Mouse (Mus musculus) CH12.LX (cell line): Measurements from ENCODE around the gene Atp6ap1. TPM values are rescaled to one million over a fixed set of nuclear protein-coding genes. Genes with fewer than 3 reads are reported as not detected.
A peak's percentile ranks its signal among the peaks of the same experiment; 100 is the strongest.

Experiments
- DNase-seq: peaks from one replicate; pipeline ENCODE4 v3.0.0-alpha.2; 2013; ENCODE audit errors: extremely low read depth
- H3K27ac ChIP-seq: 2 replicates; pipeline ENCODE4 v1.5.1; 2012; ENCODE audit warnings: low read depth, mild to moderate bottlenecking, control low read depth, moderate library complexity; ENCODE audit not compliant: insufficient read depth
- H3K27me3 ChIP-seq: replicated peaks from 2 replicates; pipeline ENCODE3; 2012; ENCODE audit warnings: inconsistent platforms
- H3K36me3 ChIP-seq, 2 experiments: replicated peaks in 1 of 2; 2 replicates each; pipeline versions ENCODE3 to v1.6.1; 2012; ENCODE audit warnings: inconsistent platforms in 1 of 2, low read length in 1 of 2, mild to moderate bottlenecking in 1 of 2, mixed read lengths in 1 of 2, moderate library complexity in 1 of 2; ENCODE audit not compliant: control insufficient read depth in 1 of 2, insufficient read depth in 1 of 2
- H3K4me1 ChIP-seq, 2 experiments: 2 replicates each; pipeline ENCODE4 v1.6.1; 2012; ENCODE audit warnings: inconsistent platforms in 1 of 2, moderate library complexity in 1 of 2; ENCODE audit not compliant: insufficient read depth in 2 of 2, control insufficient read depth in 1 of 2
- H3K4me2 ChIP-seq: 2 replicates; pipeline ENCODE4 v1.6.1; 2012; ENCODE audit warnings: low read depth, mild to moderate bottlenecking, control low read depth; ENCODE audit not compliant: poor library complexity, insufficient read depth, severe bottlenecking
- H3K4me3 ChIP-seq, 3 experiments: fragments of 150-350 bp in 1 of 3; sonication (generic) in 1 of 3; replicated peaks in 1 of 3; 2 replicates each; pipeline versions ENCODE3 to v1.5.1; 2011 to 2012; ENCODE audit warnings: low read depth in 2 of 3, low read length in 2 of 3, mild to moderate bottlenecking in 2 of 3, moderate library complexity in 2 of 3, control low read depth in 1 of 3, improper control_type of control experiment in 1 of 3, inconsistent platforms in 1 of 3, mixed read lengths in 1 of 3; ENCODE audit not compliant: poor library complexity in 1 of 3
- H3K79me2 ChIP-seq: replicated peaks from 2 replicates; pipeline ENCODE4 v1.6.1; 2012; ENCODE audit warnings: mild to moderate bottlenecking, moderate library complexity; ENCODE audit not compliant: control insufficient read depth, poor library complexity, insufficient read depth, severe bottlenecking; ENCODE audit errors: extremely low read depth
- H3K9ac ChIP-seq: 2 replicates; pipeline ENCODE4 v1.6.1; 2012; ENCODE audit warnings: low read depth, mild to moderate bottlenecking, control low read depth, moderate library complexity; ENCODE audit not compliant: insufficient read depth
- H3K9me3 ChIP-seq: replicated peaks from 2 replicates; pipeline ENCODE3; 2012; ENCODE audit warnings: low read length, inconsistent platforms, mixed read lengths
- BHLHE40 ChIP-seq: IDR thresholded peaks from 2 replicates; pipeline ENCODE4 v1.6.1; 2011; ENCODE audit warnings: mild to moderate bottlenecking, low read depth, low read length, improper control_type of control experiment
- CHD1 ChIP-seq: IDR thresholded peaks from 2 replicates; pipeline ENCODE4 v1.6.1; 2012; ENCODE audit warnings: low read depth, low read length, improper control_type of control experiment, inconsistent platforms
- CHD2 ChIP-seq: IDR thresholded peaks from 2 replicates; pipeline ENCODE4 v1.6.1; 2011; ENCODE audit warnings: low read length, improper control_type of control experiment
- E2F4 ChIP-seq: IDR thresholded peaks from 2 replicates; pipeline ENCODE4 v1.6.1; 2011; ENCODE audit warnings: low read depth, low read length, improper control_type of control experiment; ENCODE audit not compliant: insufficient replicate concordance
- ELF1 ChIP-seq: IDR thresholded peaks from 2 replicates; pipeline ENCODE4 v1.6.1; 2014; ENCODE audit warnings: low read depth, mild to moderate bottlenecking, inconsistent platforms, low read length, improper control_type of control experiment
- HCFC1 ChIP-seq: IDR thresholded peaks from 2 replicates; pipeline ENCODE4 v1.6.1; 2012; ENCODE audit warnings: low read depth, mild to moderate bottlenecking, inconsistent platforms, low read length, improper control_type of control experiment
- KAT2A ChIP-seq: IDR thresholded peaks from 2 replicates; pipeline ENCODE4 v1.6.1; 2012; ENCODE audit warnings: low read length, improper control_type of control experiment, inconsistent platforms; ENCODE audit not compliant: insufficient replicate concordance
- MAZ ChIP-seq: IDR thresholded peaks from 2 replicates; pipeline ENCODE4 v1.6.1; 2012; ENCODE audit warnings: low read depth, mild to moderate bottlenecking, inconsistent platforms, low read length, improper control_type of control experiment, moderate library complexity
- MXI1 ChIP-seq: IDR thresholded peaks from 2 replicates; pipeline ENCODE4 v1.6.1; 2011; ENCODE audit warnings: mild to moderate bottlenecking, low read depth, low read length, improper control_type of control experiment
- NELFE ChIP-seq: IDR thresholded peaks from 2 replicates; pipeline ENCODE4 v1.6.1; 2011; ENCODE audit warnings: low read depth, low read length, improper control_type of control experiment
- NRF1 ChIP-seq: IDR thresholded peaks from 2 replicates; pipeline ENCODE4 v1.6.1; 2014; ENCODE audit warnings: low read depth, mild to moderate bottlenecking, inconsistent platforms, low read length, improper control_type of control experiment, moderate library complexity
- POLR2A ChIP-seq: IDR thresholded peaks from 2 replicates; pipeline ENCODE4 v1.6.1; 2011; ENCODE audit warnings: low read depth, mild to moderate bottlenecking, improper control_type of control experiment, low read length
- POLR2AphosphoS2 ChIP-seq: IDR thresholded peaks from 2 replicates; pipeline ENCODE4 v1.6.1; 2011; ENCODE audit warnings: low read depth, low read length, improper control_type of control experiment
- RCOR1 ChIP-seq: conservative IDR thresholded peaks from 2 replicates; pipeline ENCODE4 v1.6.1; 2012; ENCODE audit warnings: low read depth, mild to moderate bottlenecking, inconsistent platforms, low read length, improper control_type of control experiment
- SIN3A ChIP-seq: IDR thresholded peaks from 2 replicates; pipeline ENCODE4 v1.6.1; 2012; ENCODE audit warnings: low read length, improper control_type of control experiment, inconsistent platforms
- TBP ChIP-seq: conservative IDR thresholded peaks from 2 replicates; pipeline ENCODE4 v1.6.1; 2011; ENCODE audit warnings: low read depth, low read length, improper control_type of control experiment
- TCF12 ChIP-seq: IDR thresholded peaks from 2 replicates; pipeline ENCODE4 v1.6.1; 2014; ENCODE audit warnings: low read depth, mild to moderate bottlenecking, inconsistent platforms, low read length, improper control_type of control experiment
- USF1 ChIP-seq: IDR thresholded peaks from 2 replicates; pipeline ENCODE4 v1.6.1; 2014; ENCODE audit warnings: low read depth, mild to moderate bottlenecking, inconsistent platforms, low read length, improper control_type of control experiment
- ZMIZ1 ChIP-seq: IDR thresholded peaks from 2 replicates; pipeline ENCODE4 v1.6.1; 2012; ENCODE audit warnings: low read depth, mild to moderate bottlenecking, inconsistent platforms, low read length, improper control_type of control experiment
- ZNF384 ChIP-seq: IDR thresholded peaks from 2 replicates; pipeline ENCODE4 v1.6.1; 2012; ENCODE audit warnings: low read depth, low read length, improper control_type of control experiment, inconsistent platforms
- dilution Hi-C: fragments of 300-500 bp; cut with MboI; formaldehyde crosslinking; loops from 2 replicates; pipeline ENCODE4 v1.14.3; 2020; ENCODE audit warnings: low sequenced_read_pairs; ENCODE audit not compliant: extremely low pct_unique_long_range_greater_than_20kb, extremely low pct_ligation_motif_present
- in situ Hi-C: fragments of 300-500 bp; cut with MboI; formaldehyde crosslinking; loops from 3 replicates; pipeline ENCODE4 v1.14.3; 2019; ENCODE audit warnings: low sequenced_read_pairs, low pct_ligation_motif_present, low pct_unique_long_range_greater_than_20kb, mixed read lengths
- polyA plus RNA-seq: library from polyadenylated mRNA; unstranded; fragments of >175 nt; gene quantifications from 2 replicates; pipeline ENCODE4 v1.2.1, GENCODE M21; 2012; ENCODE audit warnings: low read depth; ENCODE audit not compliant: insufficient read length
- total RNA-seq, 2 experiments: library from RNA; depleted of rRNA; stranded (reverse); fragments of 300-350 nt in 1 of 2; fragments of >200 nt in 1 of 2; gene quantifications; 2 replicates each; pipeline ENCODE4 v1.2.3; 2012 to 2014

The Atp6ap1 gene
- total RNA-seq (2012; rRNA removed) (47.2 and 53.8 TPM in 2 replicates), total RNA-seq (2014; rRNA removed) (52.8 and 53.3 TPM in 2 replicates), polyA plus RNA-seq (61.3 and 66.4 TPM in 2 replicates)

- H3K36me3 ChIP-seq, result peaks cover 21 to 27% of the 10 kb centered on the region in 2 experiments
- H3K9ac ChIP-seq, result peak within 1 kb of the TSS; percentile 77
- peak; percentile 80 for TF ChIP-seq POLR2A
- peak; percentile 72; the same call in 1 of the 2 replicates for TF ChIP-seq MXI1
- TF ChIP-seq E2F4, result peak; percentile 30; the same call in 1 of the 2 replicates
- TF ChIP-seq USF1, result peak; percentile 53
- TF ChIP-seq ELF1, result no peak; the same call in 1 of the 2 replicates
- peak; percentile 76 for TF ChIP-seq NRF1
- TF ChIP-seq ZMIZ1, result peak; percentile 46; the same call in 1 of the 2 replicates
- TF ChIP-seq NELFE, result peak; percentile 73
- peak; percentile 70 for TF ChIP-seq POLR2AphosphoS2
- TF ChIP-seq ZNF384, result no peak
- 0 out of 2 replicates have a peak, but pooled peaks have one; percentile 39 for TF ChIP-seq TBP
- TF ChIP-seq KAT2A, result 0 out of 2 replicates have a peak, but pooled peaks have one; percentile 9
- TF ChIP-seq TCF12, result peak; percentile 64
- no peak for TF ChIP-seq BHLHE40
- no peak for TF ChIP-seq RCOR1
- peak; percentile 36; the same call in 1 of the 2 replicates for TF ChIP-seq SIN3A
- 0 out of 2 replicates have a peak, but pooled peaks have one; percentile 5 for TF ChIP-seq MAZ
- peak; percentile 52; the same call in 1 of the 2 replicates for TF ChIP-seq HCFC1
- no peak for TF ChIP-seq CHD1
- peak; percentile 77 for TF ChIP-seq CHD2
- H3K4me1 ChIP-seq, result peaks cover 0 to 16% of the 10 kb centered on the region in 2 experiments; a peak in 2 of 4 replicates
- peak within 1 kb of the TSS; percentile 44; the same call in 1 of the 2 replicates for H3K27ac ChIP-seq
- H3K4me2 ChIP-seq, result peak within 1 kb of the TSS; percentile 82
- H3K4me3 ChIP-seq, result peak within 1 kb of the TSS; percentile 65 to 100 (median 73)
- H3K79me2 ChIP-seq, result no peaks in the 10 kb centered on the region; the same call in 1 of the 2 replicates
- peak; percentile 93 for DNase-seq
- in situ Hi-C loops, result no loop called here
- H3K9me3 ChIP-seq, result no peaks in the 10 kb centered on the region
- no peaks in the 10 kb centered on the region for H3K27me3 ChIP-seq
- dilution Hi-C loops, result no loop called here
Measured at GRCm38 (mm10) chrX:74296538-74297448, at the start of gene Atp6ap1. Gene Atp6ap1, plus strand, starts transcription at chrX:74297097.
